Mouse (Mus musculus) adrenal gland, postnatal 25 days (tissue): ENCODE results near the gene Clic4. TPM values are rescaled to one million over a fixed set of nuclear protein-coding genes. Genes with fewer than 3 reads are reported as not detected.
A peak's percentile ranks its signal among the peaks of the same experiment; 100 is the strongest.

ENCODE experiments used
- DNase-seq: peaks from one replicate; pipeline ENCODE4 v3.0.0; 2021; ENCODE audit warnings: mixed read lengths
- long read RNA-seq: library from polyadenylated mRNA; stranded (forward); transcript quantifications from one replicate; pipeline ENCODE4 v2.0.0, GENCODE M21; 2021
- total RNA-seq: library from RNA; stranded (reverse); gene quantifications from 2 replicates; pipeline ENCODE4 v1.2.3, GENCODE M21; 2021

Gene Clic4
- total RNA-seq: 65.5 and 72.8 TPM in 2 replicates
- long read RNA-seq, full-length matches to known transcripts: 22 of 80 reads
- long read RNA-seq, partial matches to known transcripts: 4 of 80 reads
- long read RNA-seq, other reads (novel, unspliced or antisense): 54 of 80 reads

- DNase-seq: peak; percentile 100
These were observed at the start of gene Clic4 for GRCm38 (mm10) chr4:135272640-135273306. Gene Clic4, minus strand, starts transcription at chr4:135272814.

- DNase-seq: peak; percentile 69
These were observed 45.4 kb upstream of the Clic4 start for GRCm38 (mm10) chr4:135317966-135318365.

GRCm38 (mm10) chr4:135317539-135317938, 44.9 kb upstream of the Clic4 start:
- no peak for DNase-seq

- DNase-seq: no peak
These were observed 42.7 kb upstream of the Clic4 start for GRCm38 (mm10) chr4:135315287-135315686.

GRCm38 (mm10) chr4:135314419-135314832, 41.8 kb upstream of the Clic4 start:
- no peak for DNase-seq

GRCm38 (mm10) chr4:135313761-135314241, 41.2 kb upstream of the Clic4 start:
- DNase-seq: no peak

- no peak for DNase-seq
These were observed 40.6 kb upstream of the Clic4 start for GRCm38 (mm10) chr4:135313111-135313691.

GRCm38 (mm10) chr4:135312706-135313105, 40.1 kb upstream of the Clic4 start:
- peak; percentile 69 for DNase-seq

GRCm38 (mm10) chr4:135310371-135310770, 37.8 kb upstream of the Clic4 start:
- DNase-seq: no peak

GRCm38 (mm10) chr4:135309726-135310125, 37.1 kb upstream of the Clic4 start:
- no peak for DNase-seq

- DNase-seq: no peak
These were observed 36.6 kb upstream of the Clic4 start for GRCm38 (mm10) chr4:135309112-135309659.

- no peak for DNase-seq
These were observed 34.5 kb upstream of the Clic4 start for GRCm38 (mm10) chr4:135306971-135307632.

GRCm38 (mm10) chr4:135306533-135306932, 33.9 kb upstream of the Clic4 start:
- peak; percentile 71 for DNase-seq

GRCm38 (mm10) chr4:135302261-135302660, 29.6 kb upstream of the Clic4 start:
- no peak for DNase-seq

- DNase-seq: no peak
These were observed 28.6 kb upstream of the Clic4 start for GRCm38 (mm10) chr4:135301166-135301565.

- DNase-seq: no peak
These were observed 27.8 kb upstream of the Clic4 start for GRCm38 (mm10) chr4:135300248-135301041.

- DNase-seq: no peak
These were observed 26.1 kb upstream of the Clic4 start for GRCm38 (mm10) chr4:135298680-135299079.

- DNase-seq: no peak
These were observed 25.4 kb upstream of the Clic4 start for GRCm38 (mm10) chr4:135297931-135298546.

GRCm38 (mm10) chr4:135297146-135297545, 24.5 kb upstream of the Clic4 start:
- DNase-seq: no peak

GRCm38 (mm10) chr4:135296565-135296964, 24.0 kb upstream of the Clic4 start:
- no peak for DNase-seq

- no peak for DNase-seq
These were observed 21.2 kb upstream of the Clic4 start for GRCm38 (mm10) chr4:135293813-135294212.
